In genomic region chr8:84474456-84474855, GRCm38 (mm10) we compare ENCODE assay signal across 13 mouse cellular contexts.
A peak's percentile ranks its signal among the peaks of the same experiment; 100 is the strongest.
DNase-seq lines count a peak whose midpoint lies in the region; ATAC-seq and TF ChIP-seq lines count a peak whose summit lies in the region.
"Had no signal": no experiment of that assay in that cellular context is flagged by ENCODE, and none has a peak within 500 bp of the region (broad histone marks: within the 10 kb centered on the region; RNA-seq: fewer than 3 reads in every experiment).

No protein-coding gene starts in this region.

- TF ChIP-seq POLR2A in testis, adult 2 months (IDR thresholded peaks at IDR 0.05; ENCODE audit: control insufficient read depth, low read depth, low read length): no peak

- H3K4me3 ChIP-seq in intestine, postnatal 0 days (ENCODE audit: low read depth, low read length): no peak overlapping the region
- H3K4me3 ChIP-seq in intestine, embryonic 15.5 days (replicated peaks): no peak overlapping the region
- no peak overlapping the region for H3K4me3 ChIP-seq in testis, adult 2 months (ENCODE audit: control insufficient read depth, low read depth, low read length)
- H3K4me3 ChIP-seq: liver, embryonic 13.5 days; myocyte had no signal

- no peaks in the 10 kb centered on the region for H3K9me3 ChIP-seq in intestine, postnatal 0 days (ENCODE audit: control insufficient read depth)
- no peaks in the 10 kb centered on the region for H3K9me3 ChIP-seq in intestine, embryonic 15.5 days
- H3K9me3 ChIP-seq: liver, embryonic 13.5 days had no signal

- H3K27me3 ChIP-seq in intestine, postnatal 0 days (replicated peaks; ENCODE audit: control insufficient read depth, insufficient read depth, low read length): no peaks in the 10 kb centered on the region
- no peaks in the 10 kb centered on the region for H3K27me3 ChIP-seq in intestine, embryonic 15.5 days (replicated peaks)
- no peaks in the 10 kb centered on the region for H3K27me3 ChIP-seq in testis, adult 2 months (ENCODE audit: control insufficient read depth, insufficient read depth, low read length)
- H3K27me3 ChIP-seq: liver, embryonic 13.5 days had no signal

- no peak overlapping the region for H3K9ac ChIP-seq in intestine, postnatal 0 days (ENCODE audit: low read depth, low read length)
- H3K9ac ChIP-seq in intestine, embryonic 15.5 days: no peak overlapping the region
- H3K9ac ChIP-seq: liver, embryonic 13.5 days had no signal

- no peaks in the 10 kb centered on the region for H3K4me1 ChIP-seq in intestine, postnatal 0 days (replicated peaks; ENCODE audit: control insufficient read depth, insufficient read depth, low read length)
- H3K4me1 ChIP-seq in intestine, embryonic 15.5 days (replicated peaks): no peaks in the 10 kb centered on the region
- no peaks in the 10 kb centered on the region for H3K4me1 ChIP-seq in testis, adult 2 months (ENCODE audit: control insufficient read depth, insufficient read depth, low read length)
- H3K4me1 ChIP-seq: liver, embryonic 13.5 days had no signal

- H3K36me3 ChIP-seq in intestine, postnatal 0 days (ENCODE audit: control insufficient read depth, insufficient read depth): no peaks in the 10 kb centered on the region
- no peaks in the 10 kb centered on the region for H3K36me3 ChIP-seq in intestine, embryonic 15.5 days
- H3K36me3 ChIP-seq in testis, adult 2 months (ENCODE audit: control insufficient read depth, insufficient read depth, low read length): no peaks in the 10 kb centered on the region
- H3K36me3 ChIP-seq: liver, embryonic 13.5 days had no signal

- ATAC-seq in intestine, postnatal 0 days: no peak
- ATAC-seq in intestine, embryonic 15.5 days: no peak
- ATAC-seq: hindbrain, embryonic 16.5 days had no signal

- DNase-seq in testis, postnatal 10 days (ENCODE audit: low spot score): no peak
- DNase-seq in ZHBTc4 (ENCODE audit: low read depth, low spot score): peak; percentile 55
- DNase-seq in thymus, postnatal 25 days: peak; percentile 1
- DNase-seq in embryo, embryonic 11 days: no peak
- no peak for DNase-seq in right cerebral cortex, postnatal 36 days (ENCODE audit: low spot score in 2 of 2)
- DNase-seq: adrenal gland, adult 8-10 months; kidney, postnatal 14 days; liver, embryonic 13.5 days had no signal

- WGBS in intestine, postnatal 0 days: 80% methylated on average over 1 of the region's 1 CpGs
- 82% methylated on average over 1 of the region's 1 CpGs for WGBS in intestine, embryonic 15.5 days

- no peak overlapping the region for H3K27ac ChIP-seq in intestine, postnatal 0 days (ENCODE audit: low read depth, low read length)
- no peak overlapping the region for H3K27ac ChIP-seq in intestine, embryonic 15.5 days
- H3K27ac ChIP-seq in testis, adult 2 months (ENCODE audit: control insufficient read depth, insufficient read depth, low read depth, low read length): no peak overlapping the region
- H3K27ac ChIP-seq: liver, embryonic 13.5 days had no signal

- H3K4me2 ChIP-seq in intestine, postnatal 0 days (replicated peaks; ENCODE audit: low read depth): no peak overlapping the region
- no peak overlapping the region for H3K4me2 ChIP-seq in intestine, embryonic 15.5 days (replicated peaks)
- H3K4me2 ChIP-seq: liver, embryonic 13.5 days had no signal

- TF ChIP-seq CTCF in intestine, postnatal 0 days (IDR thresholded peaks at IDR 0.05; ENCODE audit: low read depth): peak; percentile 54
- TF ChIP-seq CTCF in testis, adult 2 months (IDR thresholded peaks at IDR 0.05; ENCODE audit: control insufficient read depth, insufficient read depth, insufficient replicate concordance, low read depth, low read length): peak; percentile 29; the same call in 1 of the 2 replicates

Comparison
In these comparisons a context has a peak if more than half of its experiments do, and no peak if none do; other contexts are left out.
1. DNase-seq: peak in ZHBTc4 (single experiment) and thymus, postnatal 25 days (single experiment); none in testis, postnatal 10 days (single experiment), embryo, embryonic 11 days (single experiment) and right cerebral cortex, postnatal 36 days (0 of 2).